Mouse (Mus musculus): ENCODE results near the gene Mrpl2. TPM values are rescaled to one million over a fixed set of nuclear protein-coding genes. Genes with fewer than 3 reads are reported as not detected.
A peak's percentile ranks its signal among the peaks of the same experiment; 100 is the strongest.

Mrpl2 gene
- polyA plus RNA-seq, 1 experiment from 2014 or later: 165 TPM

- ATAC-seq (replicated peaks; ENCODE audit: low FRiP score) (peak; percentile 41; the same call in 1 of the 2 replicates), DNase-seq (ENCODE audit: low spot score) (no peak)
- WGBS: 49% methylated on average over 15 of the region's 15 CpGs
- Histone ChIP-seq H3K27ac (ENCODE audit: low read depth, low read length) (0 out of 2 replicates have a peak overlapping the region, but pooled peaks have one; percentile 9), H3K27me3 (replicated peaks; ENCODE audit: control insufficient read depth, insufficient read depth, low read length) (no peaks in the 10 kb centered on the region), H3K9ac (ENCODE audit: low read depth, low read length) (no peak overlapping the region), H3K4me1 (replicated peaks; ENCODE audit: control insufficient read depth, insufficient read depth, low read length) (peaks cover 4% of the 10 kb centered on the region; the same call in 1 of the 2 replicates), H3K36me3 (ENCODE audit: control insufficient read depth, insufficient read depth, low read length) (no peaks in the 10 kb centered on the region), H3K4me2 (peak overlapping the region; percentile 49), H3K9me3 (ENCODE audit: control insufficient read depth, low read length) (no peaks in the 10 kb centered on the region), H3K4me3 (ENCODE audit: low read depth, low read length) (no peak overlapping the region)
Observed at GRCm38 (mm10) chr17:46609721-46610514, 36.1 kb upstream of the Mrpl2 start.

GRCm38 (mm10) chr17:46611316-46611715 is 34.7 kb upstream of the Mrpl2 start:
- Histone ChIP-seq H3K36me3 (ENCODE audit: control insufficient read depth, insufficient read depth, low read length) (no peaks in the 10 kb centered on the region), H3K4me3 (ENCODE audit: low read depth, low read length) (no peak overlapping the region), H3K27me3 (replicated peaks; ENCODE audit: control insufficient read depth, insufficient read depth, low read length) (no peaks in the 10 kb centered on the region), H3K9me3 (ENCODE audit: control insufficient read depth, low read length) (no peaks in the 10 kb centered on the region), H3K4me2 (no peak overlapping the region), H3K9ac (ENCODE audit: low read depth, low read length) (no peak overlapping the region), H3K27ac (ENCODE audit: low read depth, low read length) (no peak overlapping the region), H3K4me1 (replicated peaks; ENCODE audit: control insufficient read depth, insufficient read depth, low read length) (peaks cover 4% of the 10 kb centered on the region; the same call in 1 of the 2 replicates)
- ATAC-seq (replicated peaks; ENCODE audit: low FRiP score) (no peak), DNase-seq (ENCODE audit: low spot score) (no peak)
- WGBS: 89% methylated on average over 6 of the region's 6 CpGs

GRCm38 (mm10) chr17:46612189-46612588 is 33.8 kb upstream of the Mrpl2 start:
- no peaks in the 10 kb centered on the region for H3K9me3 ChIP-seq (ENCODE audit: control insufficient read depth, low read length)
- ATAC-seq (replicated peaks; ENCODE audit: low FRiP score) (no peak), DNase-seq (ENCODE audit: low spot score) (no peak)
- WGBS: 54% methylated on average over 2 of the region's 2 CpGs
- no peak overlapping the region for H3K9ac ChIP-seq (ENCODE audit: low read depth, low read length)
- no peaks in the 10 kb centered on the region for H3K27me3 ChIP-seq (replicated peaks; ENCODE audit: control insufficient read depth, insufficient read depth, low read length)
- H3K4me3 ChIP-seq (ENCODE audit: low read depth, low read length): no peak overlapping the region
- no peak overlapping the region for H3K27ac ChIP-seq (ENCODE audit: low read depth, low read length)
- H3K36me3 ChIP-seq (ENCODE audit: control insufficient read depth, insufficient read depth, low read length): no peaks in the 10 kb centered on the region
- no peak overlapping the region for H3K4me2 ChIP-seq
- H3K4me1 ChIP-seq (replicated peaks; ENCODE audit: control insufficient read depth, insufficient read depth, low read length): peaks cover 7% of the 10 kb centered on the region; the same call in 1 of the 2 replicates

- no peak overlapping the region for H3K27ac ChIP-seq (ENCODE audit: low read depth, low read length)
- ATAC-seq (replicated peaks; ENCODE audit: low FRiP score): no peak
- H3K36me3 ChIP-seq (ENCODE audit: control insufficient read depth, insufficient read depth, low read length): no peaks in the 10 kb centered on the region
- WGBS: 59% methylated on average over 4 of the region's 4 CpGs
- H3K4me3 ChIP-seq (ENCODE audit: low read depth, low read length): no peak overlapping the region
- no peak for DNase-seq (ENCODE audit: low spot score)
- peaks cover 7% of the 10 kb centered on the region; the same call in 1 of the 2 replicates for H3K4me1 ChIP-seq (replicated peaks; ENCODE audit: control insufficient read depth, insufficient read depth, low read length)
- H3K4me2 ChIP-seq: no peak overlapping the region
- H3K9me3 ChIP-seq (ENCODE audit: control insufficient read depth, low read length): no peaks in the 10 kb centered on the region
- H3K27me3 ChIP-seq (replicated peaks; ENCODE audit: control insufficient read depth, insufficient read depth, low read length): no peaks in the 10 kb centered on the region
- no peak overlapping the region for H3K9ac ChIP-seq (ENCODE audit: low read depth, low read length)
Observed at GRCm38 (mm10) chr17:46612820-46613219, 33.2 kb upstream of the Mrpl2 start.

GRCm38 (mm10) chr17:46613229-46613628 is 32.8 kb upstream of the Mrpl2 start:
- no peaks in the 10 kb centered on the region for H3K36me3 ChIP-seq (ENCODE audit: control insufficient read depth, insufficient read depth, low read length)
- no peaks in the 10 kb centered on the region for H3K27me3 ChIP-seq (replicated peaks; ENCODE audit: control insufficient read depth, insufficient read depth, low read length)
- 59% methylated on average over 3 of the region's 3 CpGs for WGBS
- H3K9ac ChIP-seq (ENCODE audit: low read depth, low read length): no peak overlapping the region
- no peak overlapping the region for H3K27ac ChIP-seq (ENCODE audit: low read depth, low read length)
- H3K9me3 ChIP-seq (ENCODE audit: control insufficient read depth, low read length): no peaks in the 10 kb centered on the region
- ATAC-seq (replicated peaks; ENCODE audit: low FRiP score) (no peak), DNase-seq (ENCODE audit: low spot score) (no peak)
- no peak overlapping the region for H3K4me3 ChIP-seq (ENCODE audit: low read depth, low read length)
- peaks cover 9% of the 10 kb centered on the region for H3K4me1 ChIP-seq (replicated peaks; ENCODE audit: control insufficient read depth, insufficient read depth, low read length)
- no peak overlapping the region for H3K4me2 ChIP-seq

- WGBS: 63% methylated on average over 12 of the region's 12 CpGs
- Histone ChIP-seq H3K9me3 (ENCODE audit: control insufficient read depth, low read length) (no peaks in the 10 kb centered on the region), H3K27ac (ENCODE audit: low read depth, low read length) (no peak overlapping the region), H3K4me1 (replicated peaks; ENCODE audit: control insufficient read depth, insufficient read depth, low read length) (peaks cover 42% of the 10 kb centered on the region), H3K36me3 (ENCODE audit: control insufficient read depth, insufficient read depth, low read length) (no peaks in the 10 kb centered on the region), H3K4me3 (ENCODE audit: low read depth, low read length) (no peak overlapping the region), H3K9ac (ENCODE audit: low read depth, low read length) (no peak overlapping the region), H3K27me3 (replicated peaks; ENCODE audit: control insufficient read depth, insufficient read depth, low read length) (no peaks in the 10 kb centered on the region), H3K4me2 (peak overlapping the region; percentile 7)
- no peak for DNase-seq (ENCODE audit: low spot score)
- ATAC-seq (replicated peaks; ENCODE audit: low FRiP score): no peak
Observed at GRCm38 (mm10) chr17:46617799-46618198, 28.2 kb upstream of the Mrpl2 start.

GRCm38 (mm10) chr17:46618394-46618768 is 27.6 kb upstream of the Mrpl2 start:
- no peak for ATAC-seq (replicated peaks; ENCODE audit: low FRiP score)
- Histone ChIP-seq H3K36me3 (ENCODE audit: control insufficient read depth, insufficient read depth, low read length) (no peaks in the 10 kb centered on the region), H3K27me3 (replicated peaks; ENCODE audit: control insufficient read depth, insufficient read depth, low read length) (no peaks in the 10 kb centered on the region), H3K9ac (ENCODE audit: low read depth, low read length) (0 out of 2 replicates have a peak overlapping the region, but pooled peaks have one; percentile 2), H3K4me3 (ENCODE audit: low read depth, low read length) (no peak overlapping the region), H3K4me1 (replicated peaks; ENCODE audit: control insufficient read depth, insufficient read depth, low read length) (peaks cover 42% of the 10 kb centered on the region), H3K4me2 (peak overlapping the region; percentile 7), H3K9me3 (ENCODE audit: control insufficient read depth, low read length) (no peaks in the 10 kb centered on the region), H3K27ac (ENCODE audit: low read depth, low read length) (peak overlapping the region; percentile 15; the same call in 1 of the 2 replicates)
- WGBS: 39% methylated on average over 6 of the region's 6 CpGs
- no peak for DNase-seq (ENCODE audit: low spot score)

GRCm38 (mm10) chr17:46618769-46619682 is 27.0 kb upstream of the Mrpl2 start:
- Histone ChIP-seq H3K4me3 (ENCODE audit: low read depth, low read length) (no peak overlapping the region), H3K4me2 (peak overlapping the region; percentile 7), H3K9ac (ENCODE audit: low read depth, low read length) (no peak overlapping the region), H3K36me3 (ENCODE audit: control insufficient read depth, insufficient read depth, low read length) (no peaks in the 10 kb centered on the region), H3K27ac (ENCODE audit: low read depth, low read length) (peak overlapping the region; percentile 15; the same call in 1 of the 2 replicates), H3K4me1 (replicated peaks; ENCODE audit: control insufficient read depth, insufficient read depth, low read length) (peaks cover 44% of the 10 kb centered on the region), H3K27me3 (replicated peaks; ENCODE audit: control insufficient read depth, insufficient read depth, low read length) (no peaks in the 10 kb centered on the region), H3K9me3 (ENCODE audit: control insufficient read depth, low read length) (no peaks in the 10 kb centered on the region)
- ATAC-seq (replicated peaks; ENCODE audit: low FRiP score) (no peak), DNase-seq (ENCODE audit: low spot score) (no peak)
- 37% methylated on average over 27 of the region's 27 CpGs for WGBS

Measured in liver, embryonic 11.5 days (tissue).